Mouse (Mus musculus) G1E (cell line): ENCODE data around the gene Igsf3.

Experiments used
- CTCF ChIP-seq: IDR thresholded peaks from 2 replicates; pipeline ENCODE4 v1.5.1; 2012; ENCODE audit warnings: low read depth, low read length, inconsistent platforms, mixed read lengths
- GATA1 ChIP-seq: IDR thresholded peaks from 2 replicates; pipeline ENCODE4 v1.6.1; 2012; ENCODE audit warnings: borderline replicate concordance, low read length, inconsistent platforms, mixed read lengths
- GATA2 ChIP-seq: IDR thresholded peaks from 2 replicates; pipeline ENCODE4 v1.6.1; 2012; ENCODE audit warnings: low read depth, low read length, inconsistent platforms, borderline replicate concordance
- POLR2AphosphoS5 ChIP-seq: IDR thresholded peaks from 2 replicates; pipeline ENCODE4 v1.6.1; 2012; ENCODE audit warnings: low read depth, low read length, inconsistent platforms; ENCODE audit not compliant: insufficient replicate concordance
- TAL1 ChIP-seq: conservative IDR thresholded peaks from 2 replicates; pipeline ENCODE4 v1.6.1; 2012; ENCODE audit warnings: low read depth, low read length, inconsistent platforms, mixed read lengths

DNA sequence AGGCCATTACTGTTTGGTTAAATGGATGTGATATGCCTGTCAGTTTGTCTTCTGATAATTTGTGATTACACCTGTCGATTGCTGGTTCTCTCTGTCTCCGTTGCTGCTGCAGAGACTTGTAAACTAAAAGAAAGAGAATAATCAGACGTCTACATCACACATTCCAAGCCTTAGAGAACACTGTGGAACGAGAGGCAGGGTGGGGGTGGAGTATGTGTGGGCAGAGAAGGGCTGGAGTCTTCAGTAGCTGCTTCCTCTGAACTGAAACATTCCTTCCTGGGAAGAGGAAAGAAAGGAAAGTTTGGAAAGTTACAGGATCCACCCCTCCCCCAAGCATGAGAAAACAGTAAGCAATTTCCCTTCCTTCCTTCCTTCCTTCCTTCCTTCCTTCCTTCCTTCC is 95.0 kb downstream of the Igsf3 start:
- TF ChIP-seq CTCF: no peak
- no peak for TF ChIP-seq POLR2AphosphoS5
- TF ChIP-seq GATA1: no peak
- TF ChIP-seq TAL1: no peak
- TF ChIP-seq GATA2: no peak
